Mouse (Mus musculus) hindbrain, embryonic 16.5 days (tissue): ENCODE results near the gene Ccn1. TPM values are rescaled to one million over a fixed set of nuclear protein-coding genes. Genes with fewer than 3 reads are reported as not detected.

Experiments used
- ATAC-seq: fragments of 200-750 bp; cut with Nextera tagmentation; 2 replicates; pipeline ENCODE4 v1.8.0; 2017; ENCODE audit warnings: moderate TSS enrichment, moderate library complexity
- H3K27ac ChIP-seq: fragments of 300-500 bp; sonication (generic); 2 replicates; pipeline ENCODE4 v1.5.1; 2014; ENCODE audit warnings: low read depth, mild to moderate bottlenecking, control low read depth, low read length, moderate library complexity
- H3K27me3 ChIP-seq: fragments of 300-500 bp; sonication (generic); replicated peaks from 2 replicates; pipeline ENCODE4 v1.6.1; 2014; ENCODE audit warnings: low read length; ENCODE audit not compliant: control insufficient read depth, insufficient read depth
- H3K36me3 ChIP-seq: fragments of 300-500 bp; sonication (generic); 2 replicates; pipeline ENCODE4 v1.6.1; 2014; ENCODE audit warnings: mild to moderate bottlenecking, low read length, moderate library complexity, mixed read lengths; ENCODE audit not compliant: control insufficient read depth, insufficient read depth
- H3K4me1 ChIP-seq: fragments of 300-500 bp; sonication (generic); 2 replicates; pipeline ENCODE4 v1.6.1; 2014; ENCODE audit warnings: low read depth, low read length; ENCODE audit not compliant: control insufficient read depth, insufficient read depth
- H3K4me2 ChIP-seq: fragments of 300-500 bp; sonication (generic); 2 replicates; pipeline ENCODE4 v1.6.1; 2014; ENCODE audit warnings: mild to moderate bottlenecking, low read length, control low read depth, moderate library complexity
- H3K4me3 ChIP-seq: fragments of 300-500 bp; sonication (generic); 2 replicates; pipeline ENCODE4 v1.5.1; 2014; ENCODE audit warnings: mild to moderate bottlenecking, low read length, control low read depth, moderate library complexity
- H3K9ac ChIP-seq: fragments of 300-500 bp; sonication (generic); 2 replicates; pipeline ENCODE4 v1.6.1; 2014; ENCODE audit warnings: low read depth, mild to moderate bottlenecking, control low read depth, low read length, moderate library complexity
- H3K9me3 ChIP-seq: fragments of 300-500 bp; sonication (generic); 2 replicates; pipeline ENCODE4 v1.6.1; 2014; ENCODE audit warnings: mild to moderate bottlenecking, low read length, moderate library complexity; ENCODE audit not compliant: control insufficient read depth
- WGBS: fragments of 180-500 bp; shearing (Covaris S2); extraction: QIAGEN DNeasy Blood & Tissue Kit; methylation state at CpG from one replicate; pipeline ENCODE4 v1.1.7; 2014; 5-methylcytosine and 5-hydroxymethylcytosine counted together
- polyA plus RNA-seq: library from polyadenylated mRNA; unstranded; fragments of >200 nt; fragmentation: Nextera tagmentation; extraction: Ambion mirVana; gene quantifications from 2 replicates; pipeline ENCODE4 v1.2.1, GENCODE M21; 2015

The Ccn1 gene
- polyA plus RNA-seq, 1 experiment from 2014 or later = 7.5 TPM

DNA sequence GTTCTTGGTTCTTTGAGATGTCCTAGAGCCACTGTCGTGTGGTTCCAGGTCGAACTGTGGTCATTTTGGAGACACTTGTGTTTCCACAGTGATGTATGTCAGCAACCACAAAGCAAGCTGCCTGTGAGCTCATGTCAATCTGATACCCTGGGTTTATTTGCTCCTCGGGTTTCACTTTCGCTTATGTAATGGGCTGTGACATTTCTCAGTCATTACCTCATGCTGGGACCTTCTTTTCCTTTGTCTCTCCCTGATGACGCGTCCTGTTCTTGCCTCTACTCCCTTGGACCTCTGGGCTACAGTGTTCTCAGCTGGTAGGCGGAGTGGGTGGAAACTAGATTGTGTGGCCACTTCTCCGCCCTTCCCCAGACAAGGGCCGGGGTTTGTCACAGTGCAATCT lies 31.5 kb downstream of the Ccn1 start:
- H3K4me3 ChIP-seq = no peak overlapping the region
- WGBS = 73% methylated on average over 9 of the region's 9 CpGs
- H3K27me3 ChIP-seq = no peaks in the 10 kb centered on the region
- no peak overlapping the region for H3K9ac ChIP-seq
- ATAC-seq = no peak
- H3K4me1 ChIP-seq = peaks cover 11% of the 10 kb centered on the region
- H3K4me2 ChIP-seq = no peak overlapping the region
- no peaks in the 10 kb centered on the region for H3K9me3 ChIP-seq
- no peak overlapping the region for H3K27ac ChIP-seq
- no peaks in the 10 kb centered on the region for H3K36me3 ChIP-seq

- WGBS = 14% methylated on average over 17 of the region's 17 CpGs
- peak; percentile 50 for ATAC-seq
- Histone ChIP-seq H3K9me3 (no peaks in the 10 kb centered on the region), H3K36me3 (no peaks in the 10 kb centered on the region), H3K27ac (peak overlapping the region; percentile 26; the same call in 1 of the 2 replicates), H3K9ac (no peak overlapping the region; the same call in 1 of the 2 replicates), H3K27me3 (no peaks in the 10 kb centered on the region), H3K4me3 (no peak overlapping the region), H3K4me1 (peaks cover 11% of the 10 kb centered on the region), H3K4me2 (0 out of 2 replicates have a peak overlapping the region, but pooled peaks have one; percentile 20)
Observed at GRCm38 (mm10) chr3:145614362-145615115, 35.2 kb downstream of the Ccn1 start.

GRCm38 (mm10) chr3:145613234-145613633 lies 36.5 kb downstream of the Ccn1 start:
- Histone ChIP-seq H3K4me3 (no peak overlapping the region), H3K9ac (no peak overlapping the region), H3K27ac (no peak overlapping the region), H3K27me3 (no peaks in the 10 kb centered on the region), H3K9me3 (no peaks in the 10 kb centered on the region), H3K36me3 (no peaks in the 10 kb centered on the region), H3K4me1 (peaks cover 11% of the 10 kb centered on the region), H3K4me2 (no peak overlapping the region)
- WGBS = 78% methylated on average over 4 of the region's 4 CpGs
- ATAC-seq = peak; percentile 19; the same call in 1 of the 2 replicates

- Histone ChIP-seq H3K4me1 (peaks cover 11% of the 10 kb centered on the region), H3K9me3 (no peaks in the 10 kb centered on the region), H3K4me3 (no peak overlapping the region), H3K27me3 (no peaks in the 10 kb centered on the region), H3K9ac (no peak overlapping the region), H3K4me2 (no peak overlapping the region), H3K36me3 (no peaks in the 10 kb centered on the region), H3K27ac (no peak overlapping the region)
- ATAC-seq = no peak
- 17% methylated on average over 4 of the region's 4 CpGs for WGBS
Observed at GRCm38 (mm10) chr3:145612662-145613061, 37.1 kb downstream of the Ccn1 start.

- no peaks in the 10 kb centered on the region for H3K4me1 ChIP-seq
- H3K4me3 ChIP-seq = no peak overlapping the region
- H3K27me3 ChIP-seq = no peaks in the 10 kb centered on the region
- H3K4me2 ChIP-seq = no peak overlapping the region
- no peaks in the 10 kb centered on the region for H3K9me3 ChIP-seq
- no peak overlapping the region for H3K27ac ChIP-seq
- WGBS = 94% methylated on average over 5 of the region's 5 CpGs
- no peak for ATAC-seq
- no peak overlapping the region for H3K9ac ChIP-seq
- peaks cover 12% of the 10 kb centered on the region for H3K36me3 ChIP-seq
Observed at GRCm38 (mm10) chr3:145608320-145608719, 41.5 kb downstream of the Ccn1 start.

- H3K27ac ChIP-seq = no peak overlapping the region
- no peak overlapping the region for H3K9ac ChIP-seq
- H3K4me1 ChIP-seq = 0 out of 2 replicates have a peak, but pooled peaks cover 2% of the 10 kb centered on the region
- H3K27me3 ChIP-seq = no peaks in the 10 kb centered on the region
- H3K36me3 ChIP-seq = peaks cover 15% of the 10 kb centered on the region
- no peaks in the 10 kb centered on the region for H3K9me3 ChIP-seq
- WGBS = 80% methylated on average over 5 of the region's 5 CpGs
- no peak overlapping the region for H3K4me2 ChIP-seq
- H3K4me3 ChIP-seq = no peak overlapping the region
- ATAC-seq = no peak
Observed at GRCm38 (mm10) chr3:145605437-145606123, 44.2 kb downstream of the Ccn1 start.

GRCm38 (mm10) chr3:145602410-145603206 lies 47.2 kb downstream of the Ccn1 start:
- H3K4me3 ChIP-seq = no peak overlapping the region
- 0 out of 2 replicates have a peak, but pooled peaks have one; percentile 37 for ATAC-seq
- peaks cover 32% of the 10 kb centered on the region for H3K36me3 ChIP-seq
- no peak overlapping the region for H3K4me2 ChIP-seq
- no peaks in the 10 kb centered on the region for H3K27me3 ChIP-seq
- H3K27ac ChIP-seq = peak overlapping the region; percentile 14; the same call in 1 of the 2 replicates
- H3K9me3 ChIP-seq = no peaks in the 10 kb centered on the region
- no peak overlapping the region for H3K9ac ChIP-seq
- H3K4me1 ChIP-seq = 0 out of 2 replicates have a peak, but pooled peaks cover 2% of the 10 kb centered on the region
- WGBS = 61% methylated on average over 11 of the region's 11 CpGs

DNA sequence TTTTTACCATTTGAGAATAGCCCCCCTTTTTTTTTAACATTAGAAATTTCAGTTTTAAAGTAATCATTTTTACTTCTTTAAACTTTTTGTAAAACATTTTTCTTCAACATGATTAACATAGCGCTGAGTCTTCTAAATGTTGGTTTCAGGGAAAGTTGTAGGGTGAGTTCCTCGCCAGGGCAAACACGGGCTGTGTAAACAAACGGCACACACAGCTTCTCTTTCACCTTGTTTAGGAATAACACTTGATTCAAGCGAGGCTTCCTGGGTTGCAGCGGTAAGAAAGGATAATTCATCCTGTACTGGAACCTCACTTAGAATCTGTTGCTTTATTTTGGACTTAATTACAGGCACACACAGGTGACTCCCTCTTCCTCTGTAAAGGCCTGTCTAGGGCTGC lies 48.4 kb downstream of the Ccn1 start:
- Histone ChIP-seq H3K9ac (no peak overlapping the region), H3K4me3 (no peak overlapping the region), H3K36me3 (peaks cover 30% of the 10 kb centered on the region), H3K4me1 (0 out of 2 replicates have a peak, but pooled peaks cover 2% of the 10 kb centered on the region), H3K27me3 (no peaks in the 10 kb centered on the region), H3K27ac (no peak overlapping the region), H3K4me2 (no peak overlapping the region), H3K9me3 (no peaks in the 10 kb centered on the region)
- WGBS = 77% methylated on average over 6 of the region's 6 CpGs
- ATAC-seq = no peak
